Mouse (Mus musculus) limb, embryonic 14.5 days (tissue): Measurements from ENCODE around the gene Hells. TPM values are rescaled to one million over a fixed set of nuclear protein-coding genes. Genes with fewer than 3 reads are reported as not detected.

ENCODE experiments used
- ATAC-seq: fragments of 200-750 bp; cut with Nextera tagmentation; 2 replicates; pipeline ENCODE4 v1.8.0; 2017; ENCODE audit warnings: low read depth, moderate number of reproducible peaks, moderate TSS enrichment; ENCODE audit not compliant: low FRiP score
- DNase-seq: peaks from one replicate; pipeline ENCODE4 v3.0.0-alpha.2; 2015; ENCODE audit warnings: low spot score
- H3K27ac ChIP-seq: fragments of 300-500 bp; sonication (generic); replicated peaks from 2 replicates; pipeline ENCODE4 v1.5.1; 2014; ENCODE audit warnings: low read depth, mild to moderate bottlenecking, low read length, moderate library complexity, mixed read lengths
- H3K27me3 ChIP-seq: fragments of 300-500 bp; sonication (generic); 2 replicates; pipeline ENCODE4 v1.6.1; 2014; ENCODE audit warnings: low read length, mixed read lengths; ENCODE audit not compliant: control insufficient read depth, insufficient read depth
- H3K36me3 ChIP-seq: fragments of 300-500 bp; sonication (generic); 2 replicates; pipeline ENCODE4 v1.6.1; 2014; ENCODE audit warnings: mild to moderate bottlenecking, low read length, moderate library complexity, mixed read lengths; ENCODE audit not compliant: control insufficient read depth, insufficient read depth
- H3K4me1 ChIP-seq: fragments of 300-500 bp; sonication (generic); 2 replicates; pipeline ENCODE4 v1.6.1; 2014; ENCODE audit warnings: antibody characterized with exemption, low read length, mixed read lengths; ENCODE audit not compliant: control insufficient read depth, insufficient read depth
- H3K4me2 ChIP-seq: fragments of 300-500 bp; sonication (generic); replicated peaks from 2 replicates; pipeline ENCODE4 v1.6.1; 2014; ENCODE audit warnings: low read depth, mild to moderate bottlenecking, low read length, moderate library complexity; ENCODE audit not compliant: severe bottlenecking
- H3K4me3 ChIP-seq: fragments of 300-500 bp; sonication (generic); replicated peaks from 2 replicates; pipeline ENCODE4 v1.5.1; 2014; ENCODE audit warnings: low read length
- H3K9ac ChIP-seq: fragments of 300-500 bp; sonication (generic); 2 replicates; pipeline ENCODE4 v1.6.1; 2014; ENCODE audit warnings: mild to moderate bottlenecking, low read depth, low read length, moderate library complexity; ENCODE audit not compliant: severe bottlenecking
- H3K9me3 ChIP-seq: fragments of 300-500 bp; sonication (generic); 2 replicates; pipeline ENCODE4 v1.6.1; 2016; ENCODE audit warnings: low read length; ENCODE audit not compliant: control insufficient read depth
- POLR2A ChIP-seq: fragments of 200-500 bp; IDR thresholded peaks from 2 replicates; pipeline ENCODE4 v1.8.0; 2012; ENCODE audit warnings: inconsistent platforms, mild to moderate bottlenecking, moderate library complexity, borderline replicate concordance; ENCODE audit not compliant: insufficient read depth, insufficient read length; ENCODE audit errors: extremely low read depth
- WGBS: fragments of 180-500 bp; shearing (Covaris S2); extraction: QIAGEN DNeasy Blood & Tissue Kit; methylation state at CpG from one replicate; pipeline ENCODE4 v1.1.7; 2014; 5-methylcytosine and 5-hydroxymethylcytosine counted together
- polyA plus RNA-seq, 2 experiments: library from polyadenylated mRNA; depleted of rRNA in 1 of 2; stranded (reverse) in 1 of 2; unstranded in 1 of 2; fragments of >200 nt; fragmentation: Nextera tagmentation in 1 of 2; extraction: Ambion mirVana in 1 of 2; gene quantifications; 2 replicates each; pipeline versions ENCODE4 v1.2.1 to v1.2.3; 2012 to 2014

Gene Hells
- polyA plus RNA-seq, 2 experiments = 23.3 to 35.3 TPM

DNA sequence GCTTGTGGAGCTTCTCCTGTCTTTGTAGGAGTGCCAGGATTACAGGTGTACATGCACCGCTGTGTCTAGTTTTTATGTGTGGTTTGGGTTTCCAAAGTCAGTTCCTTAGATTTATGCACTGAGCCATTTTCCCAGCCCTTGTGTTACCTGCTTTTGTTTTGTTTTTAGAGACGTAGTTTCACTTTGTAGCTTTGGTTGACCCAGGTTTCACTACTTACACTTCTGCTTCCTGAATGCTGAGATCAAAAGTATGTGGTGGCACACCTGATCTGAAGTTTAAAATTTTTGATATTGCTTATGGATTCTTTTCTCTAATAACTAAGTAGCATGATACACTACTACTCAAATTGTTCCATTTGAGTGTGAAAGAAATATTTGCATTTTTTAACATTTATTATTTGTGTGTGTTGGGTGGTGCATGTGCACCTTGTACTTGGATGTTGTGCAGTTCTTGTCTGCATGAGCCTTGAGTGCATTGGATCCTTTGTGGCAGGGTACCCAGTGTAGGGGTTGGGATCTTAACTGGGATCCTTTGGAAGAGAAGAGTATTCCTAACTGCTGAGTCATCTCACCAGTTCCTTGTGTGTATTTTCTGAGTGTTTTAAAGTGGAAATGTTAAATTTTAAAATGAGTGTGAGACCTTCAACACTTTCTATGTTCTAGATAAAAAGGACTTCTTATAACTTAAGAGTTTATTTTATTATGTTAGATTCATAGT is 14.0 kb downstream of the Hells start:
- H3K4me3 ChIP-seq = no peak overlapping the region
- no peak overlapping the region for H3K4me2 ChIP-seq
- 93% methylated on average over 2 of the region's 2 CpGs for WGBS
- H3K27me3 ChIP-seq = no peaks in the 10 kb centered on the region
- no peaks in the 10 kb centered on the region for H3K4me1 ChIP-seq
- no peak for ATAC-seq
- no peak overlapping the region for H3K27ac ChIP-seq
- H3K9me3 ChIP-seq = no peaks in the 10 kb centered on the region
- TF ChIP-seq POLR2A = no peak
- no peak overlapping the region for H3K9ac ChIP-seq
- DNase-seq = no peak
- peaks cover 57% of the 10 kb centered on the region for H3K36me3 ChIP-seq

DNA sequence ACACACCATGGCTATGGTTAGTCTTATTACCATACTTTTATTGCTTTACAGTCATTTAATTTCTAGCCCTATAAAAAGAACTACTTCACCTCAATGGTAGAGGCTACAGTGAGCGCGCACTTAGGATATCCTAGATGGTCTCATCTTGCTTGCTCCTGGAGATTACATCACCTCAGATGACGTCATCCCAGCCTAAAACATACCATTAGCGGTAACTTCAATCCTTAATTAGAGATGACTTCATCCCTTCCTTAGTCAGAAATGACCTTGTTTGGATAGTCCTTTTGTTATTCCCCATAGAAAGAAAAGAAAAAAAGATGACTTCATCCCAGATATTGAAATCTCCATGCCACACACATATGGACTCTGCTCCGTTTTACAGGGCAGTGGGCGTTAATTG is 40.0 kb downstream of the Hells start:
- TF ChIP-seq POLR2A = no peak
- 91% methylated on average over 6 of the region's 6 CpGs for WGBS
- H3K4me2 ChIP-seq = no peak overlapping the region
- no peaks in the 10 kb centered on the region for H3K9me3 ChIP-seq
- no peaks in the 10 kb centered on the region for H3K4me1 ChIP-seq
- H3K4me3 ChIP-seq = no peak overlapping the region
- H3K36me3 ChIP-seq = peaks cover 27% of the 10 kb centered on the region
- no peak for DNase-seq
- H3K27ac ChIP-seq = no peak overlapping the region
- H3K27me3 ChIP-seq = no peaks in the 10 kb centered on the region
- H3K9ac ChIP-seq = no peak overlapping the region
- no peak for ATAC-seq

- DNase-seq (no peak), ATAC-seq (no peak)
- 79% methylated on average over 5 of the region's 5 CpGs for WGBS
- Histone ChIP-seq H3K36me3 (peaks cover 17% of the 10 kb centered on the region), H3K9ac (no peak overlapping the region), H3K27ac (no peak overlapping the region), H3K4me2 (no peak overlapping the region), H3K27me3 (no peaks in the 10 kb centered on the region), H3K4me3 (no peak overlapping the region), H3K9me3 (no peaks in the 10 kb centered on the region), H3K4me1 (no peaks in the 10 kb centered on the region)
- TF ChIP-seq POLR2A = no peak
Measured at GRCm38 (mm10) chr19:38972581-38972980, 41.9 kb downstream of the Hells start.

DNA sequence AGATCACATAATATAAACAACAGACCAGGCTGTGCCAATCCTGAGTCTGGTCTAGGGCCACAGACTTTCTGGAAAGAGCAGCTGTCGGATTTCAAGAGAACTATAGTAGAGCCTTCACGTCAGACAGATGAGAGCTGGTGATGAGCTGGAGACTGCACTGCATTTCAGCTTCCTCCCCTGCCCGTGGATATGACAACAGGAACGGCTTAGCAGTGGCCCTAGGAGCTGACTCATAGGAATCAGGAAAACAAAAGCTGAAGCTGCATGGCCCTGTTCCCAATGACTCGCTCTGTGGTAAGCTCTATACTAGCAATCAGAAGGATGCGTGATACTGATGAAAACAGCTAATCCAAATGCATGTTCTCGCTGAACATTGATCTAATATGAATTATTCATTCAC is 43.0 kb downstream of the Hells start:
- no peak for TF ChIP-seq POLR2A
- no peak for DNase-seq
- no peak overlapping the region for H3K9ac ChIP-seq
- no peak overlapping the region for H3K4me3 ChIP-seq
- H3K27ac ChIP-seq = no peak overlapping the region
- no peaks in the 10 kb centered on the region for H3K27me3 ChIP-seq
- H3K9me3 ChIP-seq = no peaks in the 10 kb centered on the region
- no peak for ATAC-seq
- H3K36me3 ChIP-seq = peaks cover 16% of the 10 kb centered on the region
- no peaks in the 10 kb centered on the region for H3K4me1 ChIP-seq
- WGBS = 77% methylated on average over 7 of the region's 7 CpGs
- no peak overlapping the region for H3K4me2 ChIP-seq

DNA sequence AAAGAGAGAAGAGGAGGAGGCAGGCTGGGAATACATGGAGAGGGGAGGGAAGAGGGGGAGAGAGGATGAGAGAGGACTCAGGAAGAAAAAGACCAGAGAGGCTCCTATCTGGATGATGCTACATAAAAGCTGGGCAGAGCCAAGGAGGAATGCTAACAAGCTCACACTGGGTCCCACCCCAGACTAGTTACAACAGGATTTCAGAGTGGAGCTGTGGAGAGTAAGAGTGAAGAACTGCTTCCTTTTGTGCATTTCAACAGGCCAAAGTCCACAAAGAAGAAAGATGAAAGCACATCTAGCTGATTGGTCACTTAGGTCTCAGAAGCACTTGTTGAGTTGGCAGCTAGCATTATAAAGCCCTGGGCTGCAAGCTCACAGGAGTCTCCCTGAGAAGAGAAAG is 45.6 kb downstream of the Hells start:
- no peak overlapping the region for H3K9ac ChIP-seq
- H3K27me3 ChIP-seq = no peaks in the 10 kb centered on the region
- ATAC-seq (no peak), DNase-seq (no peak)
- no peak overlapping the region for H3K27ac ChIP-seq
- H3K9me3 ChIP-seq = no peaks in the 10 kb centered on the region
- H3K36me3 ChIP-seq = peaks cover 2% of the 10 kb centered on the region; the same call in 1 of the 2 replicates
- no peaks in the 10 kb centered on the region for H3K4me1 ChIP-seq
- H3K4me3 ChIP-seq = no peak overlapping the region
- TF ChIP-seq POLR2A = no peak
- no peak overlapping the region for H3K4me2 ChIP-seq
